Mouse (Mus musculus): ENCODE measurements at regions not wholly inside any gene's neighbourhood (a gene's known extent, or its start where the extent isn't known, plus 50 kb on each side); places are given as distances from the start of the nearest gene placed in this dataset.

- peak; percentile 69 for DNase-seq (ENCODE audit: low spot score)
- Histone ChIP-seq H3K27me3 (ENCODE audit: low read depth, poor library complexity, severe bottlenecking) (no peaks in the 10 kb centered on the region), H3K4me3 (no peak overlapping the region), H3K27ac (replicated peaks) (0 out of 2 replicates have a peak overlapping the region, but pooled peaks have one; percentile 57), H3K4me1 (peaks cover 15% of the 10 kb centered on the region), H3K9me3 (replicated peaks) (no peaks in the 10 kb centered on the region), H3K36me3 (no peaks in the 10 kb centered on the region)
- WGBS = 9% methylated on average over 4 of the region's 4 CpGs
Measured at GRCm38 (mm10) chr6:78165615-78166014, 186.1 kb upstream of the Ctnna2 start.
